Mouse (Mus musculus) frontal cortex, adult (tissue): Measurements from ENCODE around the gene Ndufaf1.
"Not testable (repeated sequence)": the region's sequence is repeated elsewhere in the genome, so short reads cannot be mapped to it uniquely, and the experiment has no call there.

Experiments used
- ATAC-seq: cut with Nextera tagmentation; 2 replicates; pipeline ENCODE4 v1.9.2; 2017; ENCODE audit warnings: mild to moderate bottlenecking, moderate library complexity, mixed read lengths; ENCODE audit not compliant: low TSS enrichment

Gene Ndufaf1

DNA sequence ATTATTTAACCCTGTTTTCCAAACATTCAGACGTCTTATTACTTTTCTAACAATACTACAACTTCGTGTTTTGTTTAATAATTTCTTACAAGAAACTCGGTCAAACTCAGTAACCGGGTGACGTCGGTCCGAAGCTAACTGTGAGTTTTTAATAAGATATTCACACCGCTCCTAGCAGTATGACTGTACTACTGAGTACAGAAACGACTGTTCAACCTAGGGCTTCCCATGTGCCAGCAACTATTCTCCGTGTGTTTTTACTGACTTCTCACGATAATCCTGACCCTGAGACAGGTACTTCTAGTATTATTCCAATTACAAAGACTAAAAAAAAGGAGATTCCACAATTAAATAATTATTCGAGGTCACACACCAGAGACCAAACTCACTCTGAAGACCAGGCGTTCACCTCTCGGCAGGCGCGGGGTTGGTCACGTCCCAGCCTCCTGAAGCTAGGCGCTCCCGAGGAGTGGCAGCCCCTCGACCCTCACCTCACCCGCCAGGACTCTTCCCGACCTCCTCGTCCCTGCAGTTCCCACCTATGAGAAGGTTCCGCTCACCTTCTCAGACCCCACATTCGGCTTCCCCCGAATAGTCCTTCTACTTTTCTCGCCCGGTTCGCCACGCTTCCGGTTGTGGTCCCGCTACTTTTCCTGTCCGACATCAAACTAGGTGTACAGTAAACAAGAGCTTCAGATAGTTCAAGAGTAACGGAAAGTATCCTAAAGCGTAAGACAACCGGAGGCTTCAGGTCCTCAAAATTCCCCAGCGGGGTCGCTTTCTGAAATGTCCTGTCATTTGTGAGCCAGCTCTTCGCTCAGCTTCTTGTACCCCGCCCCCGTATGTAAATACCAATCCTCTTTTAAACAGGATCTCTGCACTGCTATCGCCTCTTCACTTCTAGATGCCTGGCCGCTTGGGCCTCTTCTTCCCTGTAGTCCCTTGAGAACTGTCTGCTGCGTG lies at the start of gene Ndufaf1:
Gene Ndufaf1 (minus strand): TSS at position 608 of the 963 bp plus-strand sequence.
- ATAC-seq = peak; percentile 99

DNA sequence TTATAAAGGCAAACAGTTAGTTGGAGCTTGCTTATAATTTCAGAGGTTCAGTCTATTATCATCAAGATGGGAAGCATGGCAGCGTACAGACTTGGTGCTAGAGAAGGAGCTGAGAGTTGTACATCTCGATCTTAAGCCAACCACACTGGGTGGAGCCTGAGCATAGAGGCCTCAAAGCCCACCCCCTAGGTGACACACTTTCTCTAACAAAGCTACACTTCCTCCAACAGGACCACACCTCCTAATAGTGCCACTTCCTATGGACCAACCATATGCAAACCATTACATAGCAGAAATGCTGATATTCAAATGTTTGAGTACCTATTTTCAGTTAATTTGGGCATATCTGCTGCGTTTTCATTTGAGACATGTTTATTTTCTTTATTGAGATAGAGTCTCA lies 47.4 kb upstream of the Ndufaf1 start:
- ATAC-seq = no peak

- ATAC-seq = no peak
These were observed 45.0 kb upstream of the Ndufaf1 start for GRCm38 (mm10) chr2:119707676-119708075.

DNA sequence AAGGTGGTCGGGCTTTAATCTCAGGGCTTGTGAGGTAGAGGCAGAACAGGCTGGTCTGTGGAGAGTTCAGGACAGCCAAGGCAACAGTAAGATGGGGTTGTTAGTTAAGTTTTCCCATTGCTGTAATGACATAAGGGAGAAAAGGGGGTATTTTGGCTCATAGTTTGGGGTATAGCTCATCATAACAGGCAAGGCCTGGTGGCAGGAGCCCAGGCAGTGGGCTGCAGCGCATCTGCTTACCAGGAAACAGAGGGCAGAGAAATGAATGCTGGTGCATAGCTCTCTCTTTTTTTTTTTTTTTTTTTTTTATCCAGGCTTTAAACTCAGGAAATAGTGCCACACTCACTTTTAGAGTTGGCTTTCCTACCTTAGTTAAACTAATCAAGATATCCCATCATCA lies 40.5 kb upstream of the Ndufaf1 start:
- no peak for ATAC-seq

DNA sequence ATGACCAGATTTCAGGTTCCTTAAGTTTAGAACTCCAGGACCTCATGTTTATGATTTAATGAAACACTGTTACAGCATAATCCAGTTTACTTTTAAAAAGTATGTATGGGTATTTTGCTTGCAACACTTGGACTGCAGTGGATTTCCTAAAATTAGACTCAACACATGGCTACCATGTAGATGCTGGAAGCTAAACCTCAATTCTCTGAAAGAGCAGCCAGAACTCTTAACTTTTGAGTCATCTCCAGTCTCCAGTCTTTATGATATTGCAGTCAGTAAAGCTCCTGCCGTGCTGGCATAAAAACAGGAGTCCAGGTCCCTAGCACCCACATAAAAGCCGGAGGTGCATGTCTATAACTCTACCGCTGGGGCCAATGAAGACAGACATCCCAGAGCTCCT lies 37.3 kb upstream of the Ndufaf1 start:
- ATAC-seq = peak; percentile 68

DNA sequence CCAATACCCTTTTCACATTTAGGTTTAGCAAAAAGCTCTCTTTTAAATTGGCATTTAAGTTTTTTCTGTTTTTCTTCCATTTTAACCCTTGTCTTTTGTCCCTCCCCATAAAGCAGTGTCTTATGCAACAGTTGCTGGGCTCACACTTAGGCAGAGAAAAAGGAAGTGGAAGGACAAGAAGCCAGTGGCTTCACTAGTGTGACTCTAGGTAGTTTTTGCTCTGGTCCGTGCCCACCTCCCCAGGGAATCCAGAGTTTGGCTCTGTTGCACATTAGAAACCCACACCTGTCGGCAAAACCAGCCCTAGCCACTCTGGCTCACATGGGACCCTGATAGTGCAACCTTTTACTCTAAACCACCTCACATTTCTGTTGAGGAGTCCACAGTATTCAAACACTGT lies 35.8 kb upstream of the Ndufaf1 start:
- ATAC-seq = no peak

- ATAC-seq = no peak; the same call in 1 of the 2 replicates
These were observed 33.5 kb upstream of the Ndufaf1 start for GRCm38 (mm10) chr2:119696111-119696510.

GRCm38 (mm10) chr2:119694826-119695225 lies 32.2 kb upstream of the Ndufaf1 start:
- ATAC-seq = no peak

DNA sequence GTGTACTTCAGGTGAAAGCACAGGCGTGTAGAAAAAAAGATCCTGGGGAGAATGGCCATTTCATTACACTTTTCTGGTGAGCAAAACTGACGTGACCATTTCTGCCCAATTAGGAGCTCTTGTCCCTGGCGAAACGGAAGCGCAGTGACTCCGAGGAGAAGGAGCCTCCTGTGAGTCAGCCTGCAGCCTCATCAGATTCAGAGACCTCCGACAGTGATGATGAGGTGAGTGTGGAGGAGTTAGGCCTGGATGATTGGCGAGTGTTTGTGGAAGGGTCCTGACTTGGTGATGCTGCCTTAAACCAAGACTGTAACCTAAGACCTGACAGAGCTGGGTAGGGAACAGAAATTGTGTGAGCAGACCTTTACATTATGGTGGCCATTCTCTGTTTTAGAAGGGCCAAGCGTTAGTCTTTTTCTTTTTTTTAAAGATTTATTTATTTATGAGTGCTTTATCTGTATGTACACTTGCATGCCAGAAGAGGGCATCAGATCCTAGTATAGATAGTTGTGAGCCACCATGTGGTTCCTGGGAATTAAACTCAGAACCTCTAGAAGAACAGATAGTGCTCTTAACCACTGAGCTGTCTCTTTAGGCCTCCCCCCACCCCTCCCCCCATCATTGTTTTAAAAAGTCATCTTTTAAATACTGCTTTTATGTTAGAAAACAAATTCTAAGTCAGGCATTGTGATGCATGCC lies 29.5 kb upstream of the Ndufaf1 start:
- ATAC-seq = no peak

- no peak for ATAC-seq
These were observed 21.1 kb upstream of the Ndufaf1 start for GRCm38 (mm10) chr2:119683706-119684105.

DNA sequence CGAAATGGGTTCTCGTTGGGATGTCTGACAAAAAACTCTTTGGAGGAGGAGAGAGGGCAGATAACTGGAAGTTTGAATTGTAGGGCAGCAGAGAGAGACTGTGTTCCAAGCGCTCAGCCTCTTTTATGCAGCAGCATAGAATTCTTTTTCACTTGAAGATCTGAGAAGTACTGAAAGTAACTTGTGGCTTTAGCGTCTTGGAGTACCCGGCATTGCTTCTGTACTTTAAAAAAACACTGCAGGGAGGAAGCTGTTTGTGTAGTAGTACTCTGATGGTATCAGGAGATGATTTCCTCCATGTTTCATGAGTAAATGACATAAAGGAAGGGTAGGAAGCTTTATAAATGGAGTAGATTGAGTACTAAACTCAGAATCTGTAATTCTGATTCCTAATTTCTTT lies 13.2 kb upstream of the Ndufaf1 start:
- ATAC-seq = no peak

DNA sequence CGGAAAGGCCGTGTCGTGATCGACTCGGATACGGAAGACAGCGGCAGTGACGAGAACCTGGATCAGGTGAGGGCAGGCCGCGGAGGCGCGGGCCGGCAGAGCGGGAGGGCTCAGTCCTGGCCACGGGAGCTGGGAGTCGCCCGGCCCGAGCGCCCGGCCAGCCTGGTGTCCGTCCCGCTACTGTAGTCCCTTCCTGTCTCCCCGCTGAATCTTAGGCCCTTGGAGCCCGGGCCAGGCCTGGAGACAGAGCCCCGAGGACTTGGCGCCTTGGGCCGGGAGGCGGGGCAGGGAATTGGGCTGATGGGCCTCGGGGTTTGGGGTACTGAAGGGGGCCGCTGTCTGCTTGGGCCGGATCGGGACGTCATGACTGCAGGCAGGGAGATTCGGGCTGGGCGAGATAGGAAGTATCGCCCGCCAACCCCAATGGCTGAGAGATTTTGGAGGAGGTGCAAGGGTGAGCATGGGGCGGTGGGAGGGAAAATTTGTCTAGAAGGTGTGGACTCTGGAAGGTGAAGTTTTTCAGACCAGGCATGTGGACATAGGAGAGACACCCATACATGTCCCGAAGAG lies 12.7 kb upstream of the Ndufaf1 start:
- peak; percentile 58 for ATAC-seq

- ATAC-seq = peak; percentile 95
These were observed 12.0 kb upstream of the Ndufaf1 start, which contains the start of gene Rtf1 for GRCm38 (mm10) chr2:119674525-119675214. Rtf1 (plus strand) TSS chr2:119675068.

DNA sequence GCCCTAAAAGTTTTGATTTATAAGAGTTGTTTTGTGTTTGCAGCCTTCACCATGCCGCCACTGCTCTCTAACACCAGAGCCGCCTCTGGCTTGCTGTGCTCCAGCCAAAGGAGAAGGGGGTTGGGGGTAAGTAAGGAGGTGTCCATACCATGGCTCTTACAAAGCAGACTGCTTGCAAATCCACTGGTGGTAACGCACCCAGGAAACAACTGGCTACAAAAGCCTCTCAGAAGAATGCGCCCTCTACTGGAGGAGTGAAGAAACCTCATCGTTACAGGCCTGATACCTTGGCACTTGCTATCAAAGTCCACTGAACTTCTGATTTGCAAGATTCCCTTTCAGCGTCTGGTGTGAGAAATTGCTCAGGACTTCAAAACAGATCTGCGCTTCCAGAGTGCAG lies 6.4 kb upstream of the Ndufaf1 start:
- ATAC-seq = no peak

- not testable (repeated sequence) for ATAC-seq
These were observed 3.1 kb upstream of the Ndufaf1 start for GRCm38 (mm10) chr2:119665744-119666143.

DNA sequence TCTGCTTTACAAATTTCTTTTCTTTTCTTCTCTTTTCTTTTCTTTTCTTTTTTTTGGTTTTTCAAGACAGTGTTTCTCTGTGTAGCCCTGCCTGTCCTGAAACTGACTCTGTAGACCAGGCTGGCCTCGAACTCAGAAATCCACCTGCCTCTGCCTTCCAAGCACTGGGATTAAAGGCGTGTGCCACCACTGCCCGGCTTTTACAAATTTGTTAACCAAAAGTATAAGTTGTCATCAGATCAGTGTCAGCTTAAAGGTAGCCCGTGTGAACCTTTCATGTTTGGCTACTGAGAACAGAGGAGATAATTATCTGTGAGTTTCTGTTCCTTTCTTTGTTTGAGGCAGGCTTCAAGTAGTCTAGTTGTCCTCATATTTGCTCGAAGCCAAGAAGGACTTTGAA lies 18.4 kb downstream of the Ndufaf1 start:
- no peak for ATAC-seq

DNA sequence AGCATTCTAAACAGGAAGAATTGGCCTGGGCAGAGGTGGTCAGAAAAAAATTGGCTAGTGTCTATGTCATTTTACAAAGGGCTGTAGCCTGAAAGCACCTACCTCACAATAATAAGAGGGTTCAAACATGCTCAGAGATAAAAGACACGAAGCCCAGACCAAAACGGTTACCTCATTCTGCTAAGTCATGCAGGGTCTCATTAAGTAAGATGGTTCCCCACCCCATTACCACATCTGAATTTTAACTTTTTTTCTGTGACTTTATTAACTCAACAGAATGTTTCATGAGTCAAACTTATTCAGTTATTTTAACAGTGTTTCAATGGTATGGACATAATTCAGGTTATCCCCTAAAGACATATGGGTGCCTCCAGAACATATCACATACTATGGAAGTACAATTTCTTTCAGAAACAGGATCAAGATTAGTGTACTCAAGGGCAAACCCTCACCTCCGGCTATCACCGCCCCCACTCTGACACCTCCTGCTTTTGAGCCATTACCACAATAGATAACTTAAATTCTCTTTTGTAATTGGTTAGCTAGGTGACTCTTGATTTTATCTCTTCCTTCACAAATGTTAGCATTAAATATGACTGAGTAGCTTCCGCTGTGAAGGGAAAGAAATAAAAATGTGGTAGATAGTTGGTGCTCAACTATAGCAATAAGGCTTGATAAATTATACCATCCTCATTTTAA lies 21.3 kb downstream of the Ndufaf1 start:
- no peak for ATAC-seq

DNA sequence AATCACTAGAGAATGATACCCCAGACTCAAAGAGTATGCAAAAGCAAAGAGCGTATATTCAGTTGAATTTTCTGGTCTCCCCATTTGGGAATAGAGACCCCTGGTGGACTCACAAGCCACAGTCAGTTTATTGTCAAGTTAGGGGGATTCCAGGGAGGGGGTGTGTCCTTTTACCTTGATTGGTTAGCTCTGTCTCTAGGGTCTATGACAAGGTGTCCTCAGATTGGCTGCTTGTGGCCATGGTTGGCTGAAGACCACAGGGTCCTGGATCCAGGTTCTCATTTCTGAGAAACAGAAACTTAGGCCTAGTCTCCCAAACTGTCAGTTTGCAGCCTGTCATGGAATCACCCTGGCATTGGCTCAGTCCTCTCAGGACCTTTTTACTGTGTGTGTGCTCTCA lies 25.8 kb downstream of the Ndufaf1 start:
- ATAC-seq = no peak

DNA sequence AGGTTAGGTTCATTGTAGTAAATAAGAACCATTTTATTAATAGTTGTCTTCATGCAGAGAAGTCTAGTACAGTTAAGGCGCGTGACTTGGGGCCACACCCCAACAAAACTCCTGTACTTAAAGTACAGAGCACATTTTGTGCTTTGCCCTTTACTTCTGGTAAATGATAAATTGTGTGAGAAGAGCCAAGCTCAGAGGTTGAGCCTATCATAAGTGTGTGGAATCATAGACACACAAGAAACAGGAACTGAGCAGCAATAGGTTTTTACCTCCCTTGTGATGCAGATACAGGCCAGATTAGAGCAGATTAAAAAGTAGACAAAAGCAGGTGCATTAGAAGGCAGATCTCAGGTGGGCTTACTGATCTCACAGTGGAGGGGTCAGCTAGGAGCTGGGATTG lies 41.3 kb downstream of the Ndufaf1 start:
- no peak for ATAC-seq

DNA sequence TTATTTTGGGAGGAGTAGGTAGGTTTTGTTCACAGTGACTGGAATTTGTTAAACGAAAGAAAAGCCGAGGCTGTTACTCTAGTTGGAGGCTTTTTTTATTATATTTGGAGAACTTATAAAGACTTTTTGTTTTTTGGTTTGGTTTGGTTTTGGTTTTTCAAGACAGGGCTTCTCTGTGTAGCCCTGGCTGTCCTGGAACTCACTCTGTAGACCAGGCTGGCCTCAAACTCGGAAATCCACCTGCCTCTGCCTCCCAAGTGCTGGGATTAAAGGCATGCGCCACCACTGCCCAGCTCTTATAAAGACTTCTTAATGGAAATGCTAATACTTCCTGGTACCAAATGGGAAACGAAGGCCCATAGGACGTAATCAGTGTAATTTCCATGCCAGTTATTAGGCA lies 43.6 kb downstream of the Ndufaf1 start:
- ATAC-seq = not testable (repeated sequence)
